ENCODE assay signal across 10 mouse cellular contexts in the genomic region with DNA sequence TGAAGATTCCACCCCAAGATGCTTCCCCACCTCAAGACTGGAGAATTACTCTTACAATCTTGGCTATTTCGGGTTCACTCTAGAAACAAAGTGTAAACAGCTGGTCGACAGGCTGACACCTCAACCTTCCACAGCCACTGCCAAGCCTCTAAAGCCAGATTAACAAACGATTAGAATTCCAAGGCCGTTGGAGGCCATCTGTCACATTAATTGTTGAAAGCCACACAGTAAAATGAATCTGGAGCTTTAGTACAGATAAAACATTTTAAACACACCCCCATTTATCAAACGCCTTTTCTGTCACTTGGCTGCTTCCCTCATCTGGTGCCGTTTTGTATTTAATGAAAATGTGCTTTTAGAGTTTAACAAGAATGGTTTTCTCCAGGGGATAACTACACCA.
DNase-seq lines count a peak whose midpoint lies in the region; ATAC-seq lines count a peak whose summit lies in the region.
"Had no signal": no experiment of that assay in that cellular context is flagged by ENCODE, and none has a peak within 500 bp of the region (broad histone marks: within the 10 kb centered on the region; RNA-seq: fewer than 3 reads in every experiment).

No protein-coding gene starts in this region.

- no peaks in the 10 kb centered on the region; the same call in 1 of the 2 replicates for H3K4me1 ChIP-seq in midbrain, embryonic 11.5 days (ENCODE audit: control insufficient read depth, insufficient read depth, low read length)
- H3K4me1 ChIP-seq in midbrain, embryonic 16.5 days (ENCODE audit: control insufficient read depth, insufficient read depth, low read length): 0 out of 2 replicates have a peak, but pooled peaks cover 3% of the 10 kb centered on the region
- no peaks in the 10 kb centered on the region for H3K4me1 ChIP-seq in hindbrain, embryonic 16.5 days (ENCODE audit: control insufficient read depth, insufficient read depth, low read depth, low read length)
- H3K4me1 ChIP-seq: limb, embryonic 15.5 days had no signal

- no peak overlapping the region for H3K4me2 ChIP-seq in midbrain, embryonic 11.5 days
- no peak overlapping the region for H3K4me2 ChIP-seq in midbrain, embryonic 16.5 days (ENCODE audit: low read length)
- H3K4me2 ChIP-seq in hindbrain, embryonic 16.5 days (ENCODE audit: low read length): no peak overlapping the region
- H3K4me2 ChIP-seq: limb, embryonic 15.5 days had no signal

- no peaks in the 10 kb centered on the region for H3K36me3 ChIP-seq in midbrain, embryonic 11.5 days (ENCODE audit: control insufficient read depth, insufficient read depth, low read length)
- H3K36me3 ChIP-seq in midbrain, embryonic 16.5 days (ENCODE audit: control insufficient read depth, insufficient read depth, low read length): no peaks in the 10 kb centered on the region
- H3K36me3 ChIP-seq in hindbrain, embryonic 16.5 days (ENCODE audit: control insufficient read depth, insufficient read depth, low read length): no peaks in the 10 kb centered on the region
- H3K36me3 ChIP-seq: limb, embryonic 15.5 days had no signal

- ATAC-seq in midbrain, embryonic 11.5 days (ENCODE audit: low FRiP score): peak; percentile 79
- ATAC-seq in midbrain, embryonic 16.5 days: no peak
- peak; percentile 73; the same call in 1 of the 2 replicates for ATAC-seq in hindbrain, embryonic 16.5 days

- 32% methylated on average over 6 of the region's 6 CpGs for WGBS in midbrain, embryonic 11.5 days
- 16% methylated on average over 6 of the region's 6 CpGs for WGBS in midbrain, embryonic 16.5 days
- 27% methylated on average over 6 of the region's 6 CpGs for WGBS in hindbrain, embryonic 16.5 days

- H3K4me3 ChIP-seq in midbrain, embryonic 11.5 days (ENCODE audit: low read depth, low read length): no peak overlapping the region
- no peak overlapping the region for H3K4me3 ChIP-seq in midbrain, embryonic 16.5 days (ENCODE audit: low read depth, low read length)
- H3K4me3 ChIP-seq in hindbrain, embryonic 16.5 days (ENCODE audit: low read length): no peak overlapping the region
- H3K4me3 ChIP-seq: limb, embryonic 15.5 days had no signal

- DNase-seq in embryo, embryonic 10 days (ENCODE audit: low spot score): peak; percentile 13
- no peak for DNase-seq in embryo, embryonic 9.5 days (ENCODE audit: extremely low spot score)
- DNase-seq in midbrain, embryonic 11.5 days (ENCODE audit: low spot score, missing footprints): no peak
- DNase-seq in retina, postnatal 7 days (ENCODE audit: low read depth, low spot score): peak; percentile 75
- no peak for DNase-seq in heart, adult 9 months (ENCODE audit: low spot score in 2 of 2)
- no peak for DNase-seq in frontal cortex, adult 2 months (ENCODE audit: extremely low spot score in 1 of 2, low spot score in 1 of 2)
- DNase-seq: lung, postnatal 36 days had no signal

- H3K27ac ChIP-seq in midbrain, embryonic 11.5 days (ENCODE audit: low read depth, low read length): no peak overlapping the region
- no peak overlapping the region for H3K27ac ChIP-seq in midbrain, embryonic 16.5 days (ENCODE audit: low read length)
- H3K27ac ChIP-seq in hindbrain, embryonic 16.5 days (ENCODE audit: low read depth, low read length): no peak overlapping the region
- H3K27ac ChIP-seq: limb, embryonic 15.5 days had no signal

- H3K9ac ChIP-seq in midbrain, embryonic 11.5 days (ENCODE audit: low read length): no peak overlapping the region
- no peak overlapping the region for H3K9ac ChIP-seq in midbrain, embryonic 16.5 days (ENCODE audit: low read depth, low read length)
- H3K9ac ChIP-seq in hindbrain, embryonic 16.5 days (ENCODE audit: low read depth, low read length): no peak overlapping the region
- H3K9ac ChIP-seq: limb, embryonic 15.5 days had no signal

- no peaks in the 10 kb centered on the region for H3K27me3 ChIP-seq in midbrain, embryonic 11.5 days (ENCODE audit: control insufficient read depth, insufficient read depth, low read length)
- H3K27me3 ChIP-seq in midbrain, embryonic 16.5 days (ENCODE audit: control insufficient read depth, insufficient read depth, low read depth, low read length): no peaks in the 10 kb centered on the region
- no peaks in the 10 kb centered on the region for H3K27me3 ChIP-seq in hindbrain, embryonic 16.5 days (replicated peaks; ENCODE audit: control insufficient read depth, insufficient read depth, low read length)
- H3K27me3 ChIP-seq: limb, embryonic 15.5 days had no signal

- H3K9me3 ChIP-seq in midbrain, embryonic 11.5 days (ENCODE audit: control insufficient read depth, low read length): no peaks in the 10 kb centered on the region
- H3K9me3 ChIP-seq in midbrain, embryonic 16.5 days (replicated peaks; ENCODE audit: control insufficient read depth, low read length, poor library complexity, severe bottlenecking): no peaks in the 10 kb centered on the region
- no peaks in the 10 kb centered on the region for H3K9me3 ChIP-seq in hindbrain, embryonic 16.5 days (ENCODE audit: control insufficient read depth, low read length)
- H3K9me3 ChIP-seq: limb, embryonic 15.5 days had no signal

Comparison
In these comparisons a context has a peak if more than half of its experiments do, and no peak if none do; other contexts are left out.
1. DNase-seq: peak in embryo, embryonic 10 days (single experiment) and retina, postnatal 7 days (single experiment); none in embryo, embryonic 9.5 days (single experiment), midbrain, embryonic 11.5 days (single experiment), heart, adult 9 months (0 of 2) and frontal cortex, adult 2 months (0 of 2).